Mouse (Mus musculus): ENCODE measurements at regions not wholly inside any gene's neighbourhood (a gene's known extent, or its start where the extent isn't known, plus 50 kb on each side); places are given as distances from the start of the nearest gene placed in this dataset.

DNA sequence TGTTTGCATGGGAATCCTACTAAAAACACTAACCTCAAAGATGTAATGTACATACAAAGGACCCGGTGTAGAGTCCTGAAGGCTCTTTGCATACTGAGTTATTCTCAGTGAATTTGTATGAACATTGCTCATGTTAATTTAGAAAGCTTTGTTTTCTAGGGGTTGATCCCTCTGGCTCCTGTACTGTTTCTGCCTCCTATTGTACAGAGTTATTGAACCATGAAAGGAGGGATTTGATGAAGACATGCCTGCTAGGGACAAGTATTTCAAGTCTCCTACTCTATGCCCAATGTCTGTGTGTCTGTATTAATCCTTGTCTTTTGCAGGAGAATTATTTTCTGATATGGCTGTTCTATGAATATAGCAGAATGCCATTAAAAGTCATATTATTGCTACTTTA, 1425.1 kb downstream of the Fam181b start:
- 82% methylated on average over 1 of the region's 1 CpGs for WGBS
- Histone ChIP-seq H3K4me2 (ENCODE audit: low read depth, low read length) (no peak overlapping the region), H3K4me1 (ENCODE audit: control insufficient read depth, insufficient read depth, low read length) (no peaks in the 10 kb centered on the region), H3K9me3 (ENCODE audit: control insufficient read depth, low read length) (no peaks in the 10 kb centered on the region), H3K4me3 (ENCODE audit: low read depth, low read length) (no peak overlapping the region), H3K27me3 (replicated peaks; ENCODE audit: control insufficient read depth, insufficient read depth, low read length) (no peaks in the 10 kb centered on the region), H3K9ac (ENCODE audit: low read depth, low read length) (no peak overlapping the region), H3K27ac (replicated peaks; ENCODE audit: low read depth, low read length) (no peak overlapping the region), H3K36me3 (ENCODE audit: control insufficient read depth, insufficient read depth, low read length) (no peaks in the 10 kb centered on the region)
- ATAC-seq (ENCODE audit: low read depth) = no peak
- DNase-seq (ENCODE audit: low spot score) = peak; percentile 5

DNA sequence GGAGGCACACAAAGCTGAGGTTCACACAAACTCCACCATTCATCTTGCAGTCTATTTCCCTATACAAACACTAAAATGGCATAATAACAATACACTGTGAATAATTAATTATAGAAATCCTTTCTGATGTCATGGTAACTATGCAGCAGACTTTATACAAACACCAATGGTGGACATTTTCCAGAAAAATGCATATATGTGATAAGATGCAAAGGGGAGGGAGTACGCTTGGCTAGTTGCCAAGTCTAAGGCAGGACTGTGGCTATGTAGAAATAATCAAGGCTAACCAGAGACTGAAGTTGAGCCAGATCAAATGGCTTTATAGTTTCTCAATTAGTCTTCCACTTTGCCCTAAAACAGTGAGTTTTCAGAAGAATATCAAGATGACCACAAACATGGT, 1437.3 kb downstream of the Fam181b start:
- no peak for DNase-seq (ENCODE audit: low spot score)
- Histone ChIP-seq H3K4me1 (ENCODE audit: control insufficient read depth, insufficient read depth, low read length) (no peaks in the 10 kb centered on the region), H3K9me3 (ENCODE audit: control insufficient read depth, low read length) (0 out of 2 replicates have a peak, but pooled peaks cover 12% of the 10 kb centered on the region), H3K27ac (replicated peaks; ENCODE audit: low read depth, low read length) (no peak overlapping the region), H3K9ac (ENCODE audit: low read depth, low read length) (no peak overlapping the region), H3K27me3 (replicated peaks; ENCODE audit: control insufficient read depth, insufficient read depth, low read length) (no peaks in the 10 kb centered on the region), H3K36me3 (ENCODE audit: control insufficient read depth, insufficient read depth, low read length) (no peaks in the 10 kb centered on the region), H3K4me3 (ENCODE audit: low read depth, low read length) (no peak overlapping the region), H3K4me2 (ENCODE audit: low read depth, low read length) (no peak overlapping the region)
- ATAC-seq (ENCODE audit: low read depth) = no peak
- 80% methylated on average over 1 of the region's 1 CpGs for WGBS

DNA sequence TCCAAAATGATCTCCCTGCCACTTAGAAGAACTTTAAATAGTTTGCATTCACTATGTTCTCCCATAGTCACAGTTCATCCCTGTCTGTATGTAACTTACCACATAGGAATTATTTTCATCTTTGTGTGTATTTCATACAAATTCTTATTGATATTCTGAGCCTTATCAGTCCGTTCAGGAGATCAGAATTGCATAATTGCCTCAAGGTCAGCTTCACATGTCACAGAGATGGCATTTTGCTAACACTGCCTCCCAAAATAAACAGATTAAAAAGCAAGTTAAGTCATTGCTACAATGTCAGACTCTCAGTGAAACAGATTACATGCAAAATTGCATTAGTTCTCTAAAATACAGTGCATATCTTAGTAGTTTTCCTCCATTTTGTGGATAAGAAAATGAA, 1452.9 kb downstream of the Fam181b start:
- WGBS = 56% methylated on average over 1 of the region's 1 CpGs
- Histone ChIP-seq H3K4me2 (ENCODE audit: low read depth, low read length) (no peak overlapping the region), H3K9me3 (ENCODE audit: control insufficient read depth, low read length) (no peaks in the 10 kb centered on the region), H3K9ac (ENCODE audit: low read depth, low read length) (no peak overlapping the region), H3K36me3 (ENCODE audit: control insufficient read depth, insufficient read depth, low read length) (no peaks in the 10 kb centered on the region), H3K27me3 (replicated peaks; ENCODE audit: control insufficient read depth, insufficient read depth, low read length) (no peaks in the 10 kb centered on the region), H3K4me1 (ENCODE audit: control insufficient read depth, insufficient read depth, low read length) (no peaks in the 10 kb centered on the region), H3K27ac (replicated peaks; ENCODE audit: low read depth, low read length) (no peak overlapping the region), H3K4me3 (ENCODE audit: low read depth, low read length) (no peak overlapping the region)
- DNase-seq (ENCODE audit: low spot score) (no peak), ATAC-seq (ENCODE audit: low read depth) (no peak)

DNA sequence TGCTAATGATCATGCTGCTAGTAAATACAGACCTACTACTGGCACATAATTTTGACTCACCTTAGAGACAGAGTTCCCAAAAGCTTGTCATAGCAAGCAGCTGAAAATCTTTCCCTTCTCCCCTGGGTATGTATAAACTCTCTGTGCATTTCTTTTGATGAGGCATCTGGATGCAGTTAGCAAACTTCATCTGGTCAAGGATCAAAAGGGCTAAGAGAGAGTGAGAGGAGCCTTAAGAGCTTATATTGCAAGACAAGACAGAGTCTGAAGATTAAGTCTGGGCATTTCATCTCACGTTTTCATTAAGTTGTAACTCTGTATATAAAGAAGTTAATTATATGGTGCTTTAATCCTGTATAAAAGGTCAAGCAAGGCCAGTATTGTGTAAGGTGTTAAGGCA, 1468.7 kb downstream of the Fam181b start:
- ATAC-seq (ENCODE audit: low read depth) = no peak
- no peak overlapping the region for H3K4me2 ChIP-seq (ENCODE audit: low read depth, low read length)
- 24% methylated on average over 1 of the region's 1 CpGs for WGBS

DNA sequence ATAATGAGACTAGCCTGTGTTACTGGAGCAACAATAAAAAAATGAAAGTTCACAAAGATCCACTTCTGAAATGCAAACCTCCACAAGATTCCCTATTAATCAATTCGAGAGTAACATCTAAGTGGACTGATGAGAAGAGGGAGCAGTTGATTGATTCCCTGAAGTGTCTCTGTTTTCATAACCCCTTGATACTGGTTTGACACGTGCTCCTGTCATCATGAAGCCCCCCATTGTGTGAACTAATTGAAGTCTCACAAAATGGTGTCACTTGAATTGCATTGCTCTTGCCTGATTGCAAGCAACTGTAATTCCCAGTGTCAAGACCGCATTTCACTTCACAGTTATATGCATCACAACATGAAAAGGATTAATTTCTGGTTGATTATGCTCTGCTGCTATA, 1501.8 kb downstream of the Fam181b start:
- no peak for ATAC-seq (ENCODE audit: low read depth)
- no peaks in the 10 kb centered on the region for H3K27me3 ChIP-seq (replicated peaks; ENCODE audit: control insufficient read depth, insufficient read depth, low read length)
- no peak for DNase-seq (ENCODE audit: low spot score)
- no peak overlapping the region for H3K4me2 ChIP-seq (ENCODE audit: low read depth, low read length)
- no peaks in the 10 kb centered on the region for H3K9me3 ChIP-seq (ENCODE audit: control insufficient read depth, low read length)
- no peaks in the 10 kb centered on the region for H3K36me3 ChIP-seq (ENCODE audit: control insufficient read depth, insufficient read depth, low read length)
- H3K4me1 ChIP-seq (ENCODE audit: control insufficient read depth, insufficient read depth, low read length) = no peaks in the 10 kb centered on the region
- H3K9ac ChIP-seq (ENCODE audit: low read depth, low read length) = no peak overlapping the region
- WGBS = 58% methylated on average over 3 of the region's 3 CpGs
- H3K4me3 ChIP-seq (ENCODE audit: low read depth, low read length) = no peak overlapping the region
- H3K27ac ChIP-seq (replicated peaks; ENCODE audit: low read depth, low read length) = no peak overlapping the region

More for the DNA sequence above, 1468.7 kb downstream of the Fam181b start:
- Histone ChIP-seq H3K4me3 (ENCODE audit: low read depth, low read length) (no peak overlapping the region), H3K9me3 (ENCODE audit: control insufficient read depth, low read length) (no peaks in the 10 kb centered on the region), H3K27me3 (replicated peaks; ENCODE audit: control insufficient read depth, insufficient read depth, low read length) (no peaks in the 10 kb centered on the region), H3K27ac (replicated peaks; ENCODE audit: low read depth, low read length) (no peak overlapping the region), H3K4me1 (ENCODE audit: control insufficient read depth, insufficient read depth, low read length) (no peaks in the 10 kb centered on the region), H3K36me3 (ENCODE audit: control insufficient read depth, insufficient read depth, low read length) (no peaks in the 10 kb centered on the region), H3K9ac (ENCODE audit: low read depth, low read length) (no peak overlapping the region)
- no peak for DNase-seq (ENCODE audit: low spot score)

DNA sequence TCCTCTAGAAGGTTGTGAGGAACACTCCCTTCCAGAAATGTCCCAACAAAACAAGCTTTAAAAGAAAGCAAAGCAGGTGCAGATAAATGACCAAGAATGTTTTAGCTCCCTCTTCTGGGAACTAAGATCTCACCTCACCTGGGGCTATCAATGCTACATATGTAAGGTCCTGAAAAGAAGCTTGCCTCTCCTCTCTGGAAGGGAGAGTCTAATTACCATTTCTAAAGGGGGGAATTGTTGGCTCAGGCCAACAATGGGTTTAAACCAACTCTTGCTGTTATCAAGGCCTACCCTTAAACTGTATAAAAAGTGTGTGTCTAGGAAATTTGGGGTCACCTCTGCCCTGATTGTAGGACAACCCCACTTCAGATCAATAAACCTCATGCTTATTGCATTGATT, 1508.1 kb downstream of the Fam181b start:
- Histone ChIP-seq H3K4me2 (ENCODE audit: low read depth, low read length) (no peak overlapping the region), H3K9ac (ENCODE audit: low read depth, low read length) (no peak overlapping the region), H3K4me1 (ENCODE audit: control insufficient read depth, insufficient read depth, low read length) (no peaks in the 10 kb centered on the region), H3K27ac (replicated peaks; ENCODE audit: low read depth, low read length) (no peak overlapping the region), H3K9me3 (ENCODE audit: control insufficient read depth, low read length) (no peaks in the 10 kb centered on the region), H3K4me3 (ENCODE audit: low read depth, low read length) (no peak overlapping the region), H3K36me3 (ENCODE audit: control insufficient read depth, insufficient read depth, low read length) (no peaks in the 10 kb centered on the region), H3K27me3 (replicated peaks; ENCODE audit: control insufficient read depth, insufficient read depth, low read length) (no peaks in the 10 kb centered on the region)
- DNase-seq (ENCODE audit: low spot score) = no peak
- no peak for ATAC-seq (ENCODE audit: low read depth)

DNA sequence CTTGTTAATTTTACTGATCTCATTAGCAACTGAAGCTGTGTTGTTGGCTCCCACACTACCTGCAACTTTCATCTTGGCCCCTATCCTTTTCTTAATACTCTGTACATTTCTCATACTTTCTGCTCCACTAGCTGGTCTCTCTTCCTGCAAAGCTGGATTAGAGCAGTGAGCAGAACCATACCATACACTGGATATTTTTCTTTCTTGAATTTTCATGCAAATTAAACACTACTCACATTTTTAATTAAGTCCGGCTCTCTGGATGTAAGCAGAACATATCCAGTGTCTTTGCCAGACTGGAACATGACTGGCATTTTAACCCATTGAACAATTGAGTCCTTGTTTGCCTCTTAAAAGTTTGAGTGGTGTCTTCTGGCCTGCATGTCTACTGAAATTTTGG, 1515.0 kb downstream of the Fam181b start:
- WGBS = 44% methylated on average over 1 of the region's 1 CpGs
- ATAC-seq (ENCODE audit: low read depth) (no peak), DNase-seq (ENCODE audit: low spot score) (no peak)
- no peak overlapping the region for H3K27ac ChIP-seq (replicated peaks; ENCODE audit: low read depth, low read length)
- H3K9me3 ChIP-seq (ENCODE audit: control insufficient read depth, low read length) = no peaks in the 10 kb centered on the region
- no peak overlapping the region for H3K4me2 ChIP-seq (ENCODE audit: low read depth, low read length)
- H3K4me1 ChIP-seq (ENCODE audit: control insufficient read depth, insufficient read depth, low read length) = no peaks in the 10 kb centered on the region
- no peak overlapping the region for H3K4me3 ChIP-seq (ENCODE audit: low read depth, low read length)
- H3K36me3 ChIP-seq (ENCODE audit: control insufficient read depth, insufficient read depth, low read length) = no peaks in the 10 kb centered on the region
- no peaks in the 10 kb centered on the region for H3K27me3 ChIP-seq (replicated peaks; ENCODE audit: control insufficient read depth, insufficient read depth, low read length)
- no peak overlapping the region for H3K9ac ChIP-seq (ENCODE audit: low read depth, low read length)

DNA sequence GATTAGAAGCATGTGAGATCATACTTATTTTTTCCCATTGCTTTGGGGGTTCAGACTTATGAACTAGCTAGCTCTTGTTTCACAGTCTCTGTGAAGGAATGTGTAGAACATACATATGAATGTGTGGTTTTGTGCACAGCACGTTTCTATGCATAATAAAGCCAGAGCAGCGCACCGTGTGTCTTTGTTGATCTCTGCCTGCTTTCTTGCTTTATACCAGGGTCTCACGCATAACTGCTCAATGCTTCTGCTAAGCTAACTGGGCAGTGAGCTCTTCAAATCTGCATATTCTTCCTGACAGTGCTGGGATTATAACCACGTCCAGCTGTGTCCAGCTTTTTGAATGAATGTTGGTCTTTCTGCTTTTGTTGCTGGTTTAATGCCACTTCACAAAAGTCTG, 1539.3 kb downstream of the Fam181b start:
- H3K36me3 ChIP-seq (ENCODE audit: control insufficient read depth, insufficient read depth, low read length) = no peaks in the 10 kb centered on the region
- no peaks in the 10 kb centered on the region for H3K27me3 ChIP-seq (replicated peaks; ENCODE audit: control insufficient read depth, insufficient read depth, low read length)
- ATAC-seq (ENCODE audit: low read depth) (no peak), DNase-seq (ENCODE audit: low spot score) (no peak)
- no peak overlapping the region for H3K4me3 ChIP-seq (ENCODE audit: low read depth, low read length)
- H3K27ac ChIP-seq (replicated peaks; ENCODE audit: low read depth, low read length) = no peak overlapping the region
- no peak overlapping the region for H3K9ac ChIP-seq (ENCODE audit: low read depth, low read length)
- H3K4me2 ChIP-seq (ENCODE audit: low read depth, low read length) = no peak overlapping the region
- WGBS = 72% methylated on average over 5 of the region's 5 CpGs
- no peaks in the 10 kb centered on the region for H3K9me3 ChIP-seq (ENCODE audit: control insufficient read depth, low read length)
- H3K4me1 ChIP-seq (ENCODE audit: control insufficient read depth, insufficient read depth, low read length) = no peaks in the 10 kb centered on the region

DNA sequence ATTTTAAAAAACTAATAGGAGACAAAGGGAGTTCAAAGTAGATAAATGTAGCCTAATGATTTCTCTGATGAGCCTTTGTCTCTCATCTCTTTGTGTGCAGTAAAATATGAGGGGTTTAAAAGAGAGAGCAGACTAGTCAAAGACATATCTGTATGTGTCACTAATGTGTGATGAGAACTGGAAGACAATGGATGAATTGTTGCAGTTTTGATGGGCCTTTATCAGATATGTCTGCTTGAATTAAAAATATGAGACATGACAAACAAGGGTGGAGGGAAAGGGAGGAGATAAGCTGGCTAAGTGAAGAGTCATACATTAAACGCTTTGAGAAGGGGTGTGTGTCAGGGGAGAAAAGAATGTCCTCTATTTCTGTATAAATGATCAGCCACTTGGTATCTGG, 1544.9 kb downstream of the Fam181b start:
- 85% methylated on average over 1 of the region's 1 CpGs for WGBS
- no peak overlapping the region for H3K4me2 ChIP-seq (ENCODE audit: low read depth, low read length)
- DNase-seq (ENCODE audit: low spot score) = no peak
- no peak overlapping the region for H3K4me3 ChIP-seq (ENCODE audit: low read depth, low read length)
- H3K36me3 ChIP-seq (ENCODE audit: control insufficient read depth, insufficient read depth, low read length) = no peaks in the 10 kb centered on the region
- H3K27ac ChIP-seq (replicated peaks; ENCODE audit: low read depth, low read length) = no peak overlapping the region
- no peak overlapping the region for H3K9ac ChIP-seq (ENCODE audit: low read depth, low read length)
- ATAC-seq (ENCODE audit: low read depth) = no peak
- no peaks in the 10 kb centered on the region for H3K9me3 ChIP-seq (ENCODE audit: control insufficient read depth, low read length)
- H3K27me3 ChIP-seq (replicated peaks; ENCODE audit: control insufficient read depth, insufficient read depth, low read length) = no peaks in the 10 kb centered on the region
- H3K4me1 ChIP-seq (ENCODE audit: control insufficient read depth, insufficient read depth, low read length) = no peaks in the 10 kb centered on the region

Measured in embryonic facial prominence, embryonic 14.5 days (tissue).